In the genomic region with DNA sequence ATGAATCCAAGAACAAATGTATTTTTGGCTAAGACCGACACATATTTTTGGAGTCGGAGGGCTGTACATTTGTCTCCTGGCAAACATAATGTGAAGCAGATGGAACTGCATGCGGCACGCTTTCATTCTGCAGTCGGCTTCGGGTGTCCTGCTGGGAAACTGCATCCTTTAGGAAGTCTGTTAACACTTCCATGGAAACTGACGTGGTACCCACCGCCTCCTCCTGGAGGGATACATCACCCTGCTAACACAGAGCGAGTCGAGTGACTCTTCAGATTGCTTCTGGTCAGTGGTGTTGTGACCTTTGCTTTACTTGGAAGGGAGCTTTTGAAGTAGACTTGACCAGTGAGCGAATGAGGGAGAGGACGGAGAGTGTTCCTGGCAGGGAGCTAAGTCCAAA, we compare ENCODE assay signal across 9 mouse cellular contexts.
DNase-seq lines count a peak whose midpoint lies in the region; ATAC-seq lines count a peak whose summit lies in the region.
"Had no signal": no experiment of that assay in that cellular context is flagged by ENCODE, and none has a peak within 500 bp of the region (broad histone marks: within the 10 kb centered on the region; RNA-seq: fewer than 3 reads in every experiment).

No protein-coding gene starts in this region.

- H3K4me3 ChIP-seq in forebrain, embryonic 10.5 days, result no peak overlapping the region
- H3K4me3 ChIP-seq in forebrain, embryonic 12.5 days (replicated peaks), result no peak overlapping the region
- H3K4me3 ChIP-seq in hindbrain, embryonic 13.5 days, result no peak overlapping the region

- H3K36me3 ChIP-seq in forebrain, embryonic 10.5 days (replicated peaks), result no peaks in the 10 kb centered on the region
- no peaks in the 10 kb centered on the region for H3K36me3 ChIP-seq in forebrain, embryonic 12.5 days (replicated peaks)
- H3K36me3 ChIP-seq in hindbrain, embryonic 13.5 days, result no peaks in the 10 kb centered on the region

- ATAC-seq in forebrain, embryonic 12.5 days (ENCODE audit: low FRiP score), result no peak
- peak; percentile 52; the same call in 1 of the 2 replicates for ATAC-seq in hindbrain, embryonic 13.5 days (ENCODE audit: low FRiP score)

- 60% methylated on average over 12 of the region's 12 CpGs for WGBS in forebrain, embryonic 10.5 days
- WGBS in forebrain, embryonic 12.5 days, result 63% methylated on average over 12 of the region's 12 CpGs
- WGBS in hindbrain, embryonic 13.5 days, result 25% methylated on average over 12 of the region's 12 CpGs

- H3K27me3 ChIP-seq in forebrain, embryonic 10.5 days (ENCODE audit: poor library complexity, severe bottlenecking), result no peaks in the 10 kb centered on the region
- no peaks in the 10 kb centered on the region for H3K27me3 ChIP-seq in forebrain, embryonic 12.5 days
- no peaks in the 10 kb centered on the region for H3K27me3 ChIP-seq in hindbrain, embryonic 13.5 days

- peak; percentile 21 for DNase-seq in forebrain, embryonic 10.5 days (ENCODE audit: extremely low spot score, low spot score)
- DNase-seq in embryo, embryonic 10 days (ENCODE audit: low spot score), result peak; percentile 77
- peak; percentile 15 to 69 for DNase-seq in left cerebral cortex, adult 9 months (ENCODE audit: low spot score in 2 of 2)
- peak; percentile 81 to 90 for DNase-seq in right cerebral cortex, postnatal 10 days (ENCODE audit: low spot score in 2 of 2)
- no peak for DNase-seq in spleen, postnatal 4 days (ENCODE audit: low spot score in 2 of 2)
- no peak for DNase-seq in lung, postnatal 36 days

- H3K4me2 ChIP-seq in forebrain, embryonic 12.5 days, result no peak overlapping the region
- H3K4me2 ChIP-seq in hindbrain, embryonic 13.5 days, result peak overlapping the region; percentile 17; the same call in 1 of the 2 replicates

- H3K9ac ChIP-seq in forebrain, embryonic 12.5 days, result no peak overlapping the region
- H3K9ac ChIP-seq in hindbrain, embryonic 13.5 days, result no peak overlapping the region
- H3K9ac ChIP-seq: liver, embryonic 14.5 days had no signal

- H3K9me3 ChIP-seq in forebrain, embryonic 10.5 days, result no peaks in the 10 kb centered on the region
- H3K9me3 ChIP-seq in forebrain, embryonic 12.5 days, result 0 out of 2 replicates have a peak, but pooled peaks cover 3% of the 10 kb centered on the region
- no peaks in the 10 kb centered on the region for H3K9me3 ChIP-seq in hindbrain, embryonic 13.5 days

- H3K27ac ChIP-seq in forebrain, embryonic 10.5 days, result no peak overlapping the region
- no peak overlapping the region for H3K27ac ChIP-seq in forebrain, embryonic 12.5 days
- H3K27ac ChIP-seq in hindbrain, embryonic 13.5 days, result no peak overlapping the region
- H3K27ac ChIP-seq: liver, embryonic 14.5 days had no signal

- H3K4me1 ChIP-seq in forebrain, embryonic 10.5 days, result peaks cover 6% of the 10 kb centered on the region; the same call in 1 of the 2 replicates
- no peaks in the 10 kb centered on the region for H3K4me1 ChIP-seq in forebrain, embryonic 12.5 days
- peaks cover 3% of the 10 kb centered on the region; the same call in 1 of the 2 replicates for H3K4me1 ChIP-seq in hindbrain, embryonic 13.5 days (replicated peaks)

Comparison
In these comparisons a context has a peak if more than half of its experiments do, and no peak if none do; other contexts are left out.
1. DNase-seq: peak in forebrain, embryonic 10.5 days (single experiment), embryo, embryonic 10 days (single experiment), left cerebral cortex, adult 9 months (2 of 2) and right cerebral cortex, postnatal 10 days (2 of 2); none in spleen, postnatal 4 days (0 of 2) and lung, postnatal 36 days (single experiment).